Mouse (Mus musculus) hindlimb bud, embryonic 11.5 days (tissue): ENCODE data around the gene Tshz3.

ENCODE experiments used
- DNase-seq: peaks from one replicate; pipeline ENCODE4 v3.0.0-alpha.2; 2012; ENCODE audit warnings: low read depth, low spot score; ENCODE audit errors: extremely low spot score

Tshz3 gene

GRCm38 (mm10) chr7:36696406-36697117 is 1.4 kb upstream of the Tshz3 start:
- no peak for DNase-seq

DNA sequence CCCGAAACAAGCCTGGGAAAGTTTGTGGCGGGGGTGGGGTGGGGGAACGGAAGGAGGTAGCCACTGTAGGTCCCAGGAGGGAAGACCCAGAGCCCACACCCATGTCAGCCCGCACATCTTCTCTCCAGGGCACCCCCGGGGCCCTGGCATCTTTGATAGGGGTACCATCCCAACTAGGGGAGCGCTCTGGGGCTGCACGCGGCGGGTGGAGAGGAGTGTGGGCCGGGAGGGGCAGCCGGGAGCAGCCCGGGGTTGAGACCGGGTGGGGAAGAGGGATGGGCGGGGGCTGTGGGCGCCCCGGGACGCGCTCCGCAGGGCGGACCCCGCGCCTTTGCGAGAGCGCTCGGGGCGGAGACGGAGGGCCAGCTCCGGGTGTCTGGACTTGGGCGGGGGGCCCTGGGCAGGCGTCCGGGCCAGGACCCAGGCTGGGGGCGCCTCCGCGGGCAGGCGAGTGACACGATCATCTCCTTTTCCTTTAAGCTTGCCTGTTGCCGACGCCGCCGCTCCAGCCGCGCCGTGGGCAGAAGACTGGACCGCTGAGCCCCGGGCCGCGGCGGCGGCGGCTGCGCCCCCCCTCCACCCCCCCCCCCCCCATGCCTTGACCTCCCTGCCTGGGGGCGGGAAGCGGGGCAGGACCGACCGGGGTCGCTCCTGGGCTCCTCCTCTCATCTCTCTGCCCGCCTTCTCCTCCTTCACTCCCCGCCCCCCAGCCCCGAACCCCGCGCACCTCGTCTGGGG is 631 bp upstream of the Tshz3 start:
- DNase-seq: no peak

DNA sequence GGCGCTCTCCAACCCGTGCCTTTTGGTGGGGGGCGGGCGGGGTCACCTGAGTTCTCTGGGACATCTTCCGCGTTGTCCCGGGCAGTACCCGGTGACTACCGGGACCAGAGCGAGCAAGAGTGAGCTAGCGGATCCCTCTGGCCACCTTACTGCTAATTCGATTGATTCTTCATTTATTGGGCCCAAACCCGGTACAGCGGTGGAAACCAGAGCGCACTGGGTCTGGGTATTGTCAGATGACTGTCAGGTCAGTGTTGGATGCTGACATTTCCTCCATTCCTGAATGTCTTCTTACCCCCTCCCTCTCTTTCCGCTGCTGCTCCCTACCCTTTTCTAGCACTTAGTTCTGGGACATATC is 650 bp downstream of the Tshz3 start:
- DNase-seq: no peak

- DNase-seq: no peak
Observed at GRCm38 (mm10) chr7:36699001-36699987, 1.4 kb downstream of the Tshz3 start.

DNA sequence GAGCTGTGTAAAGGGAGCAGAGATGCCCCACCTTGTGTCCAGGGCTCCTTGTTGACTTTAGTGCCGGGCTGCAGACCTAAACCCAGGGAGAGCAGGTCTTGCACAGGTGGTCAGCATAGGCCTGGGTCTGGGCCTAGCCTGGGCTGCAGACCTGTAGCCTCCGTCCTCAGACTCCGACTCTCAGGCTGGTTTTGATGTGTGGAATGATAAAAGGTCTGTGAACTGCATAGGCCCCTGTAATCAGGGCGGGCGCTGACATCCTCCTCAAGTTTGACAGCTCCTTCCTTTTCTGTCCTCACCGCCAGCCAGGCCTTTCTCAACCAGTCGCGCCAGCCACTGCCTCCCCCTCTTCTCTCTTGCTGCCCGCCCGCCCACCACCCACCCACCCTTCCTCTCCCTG is 8.7 kb downstream of the Tshz3 start:
- DNase-seq: no peak

DNA sequence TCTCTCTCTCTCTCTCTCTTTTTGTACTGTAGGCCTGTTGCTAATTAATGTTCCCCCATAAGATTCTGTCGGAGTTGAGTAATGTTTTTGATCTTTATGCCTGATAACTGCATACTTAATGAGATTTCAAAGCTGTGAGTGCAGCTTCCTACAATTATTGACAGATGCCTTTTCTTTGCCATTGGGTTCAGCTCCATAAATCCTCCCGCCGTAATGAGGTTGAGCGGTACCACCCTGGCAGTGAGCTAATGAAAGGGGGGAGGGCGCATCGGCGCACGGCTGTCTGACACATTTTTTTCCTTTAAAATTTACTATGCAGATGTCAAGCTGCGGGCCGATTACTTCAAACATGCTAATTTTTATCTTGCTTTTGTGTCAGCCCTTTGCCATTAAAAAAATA is 9.3 kb downstream of the Tshz3 start:
- no peak for DNase-seq

DNA sequence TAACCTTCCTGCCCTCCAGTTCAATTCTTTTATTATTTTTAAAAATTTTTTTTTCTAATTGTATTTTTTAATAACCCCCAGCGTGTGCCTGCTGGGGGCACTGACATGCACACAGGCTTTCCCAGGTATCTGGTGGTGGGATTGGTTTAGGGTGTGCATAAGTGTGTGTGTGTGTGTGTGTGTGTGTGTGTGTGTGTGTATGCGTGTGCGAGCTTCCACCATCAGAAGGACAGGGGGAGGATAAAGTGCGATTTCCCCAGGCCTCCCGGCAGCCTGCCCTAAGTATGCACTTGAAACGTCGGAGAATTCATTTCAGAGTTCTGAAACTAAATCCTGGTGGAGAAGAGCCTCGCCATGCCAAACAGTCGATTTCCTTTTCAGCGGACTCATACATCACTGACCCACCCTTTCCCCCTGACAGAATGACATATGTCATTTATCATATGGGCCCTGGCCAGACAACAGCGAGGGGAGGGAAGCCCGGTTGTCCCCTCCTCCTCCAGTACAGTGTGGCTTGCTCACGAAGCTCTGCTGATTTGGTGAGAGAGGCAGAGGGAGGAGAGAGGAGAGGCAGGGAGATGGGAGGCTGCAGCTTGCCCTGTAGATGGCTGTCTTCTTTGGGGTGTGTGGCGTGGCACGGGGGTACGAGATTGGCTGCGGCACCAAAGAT is 9.9 kb downstream of the Tshz3 start:
- no peak for DNase-seq

GRCm38 (mm10) chr7:36708823-36709222 is 10.9 kb downstream of the Tshz3 start:
- no peak for DNase-seq

DNA sequence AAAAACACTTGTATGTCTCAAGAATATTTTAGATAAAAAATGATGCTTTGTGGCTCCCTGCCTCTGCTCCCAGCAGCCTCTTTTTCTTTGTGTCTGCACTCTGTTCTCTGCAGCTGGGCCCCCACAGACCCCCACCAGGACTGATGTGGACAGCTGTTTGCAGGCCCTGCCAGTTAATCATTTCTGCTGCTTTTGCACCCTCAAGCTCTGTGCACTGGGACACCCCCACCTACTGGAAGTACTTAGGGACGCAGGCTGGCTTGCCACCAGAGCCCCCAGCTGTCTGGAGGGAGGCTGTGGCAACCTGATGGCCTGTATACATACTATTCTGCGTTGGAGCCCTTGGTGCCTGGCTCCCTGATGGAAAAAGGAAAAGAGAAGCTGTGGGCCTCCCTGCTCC is 11.3 kb downstream of the Tshz3 start:
- no peak for DNase-seq

- DNase-seq: no peak
Observed at GRCm38 (mm10) chr7:36709974-36710373, 12.1 kb downstream of the Tshz3 start.

- DNase-seq: no peak
Observed at GRCm38 (mm10) chr7:36710387-36710786, 12.5 kb downstream of the Tshz3 start.

- no peak for DNase-seq
Observed at GRCm38 (mm10) chr7:36711766-36712165, 13.8 kb downstream of the Tshz3 start.

DNA sequence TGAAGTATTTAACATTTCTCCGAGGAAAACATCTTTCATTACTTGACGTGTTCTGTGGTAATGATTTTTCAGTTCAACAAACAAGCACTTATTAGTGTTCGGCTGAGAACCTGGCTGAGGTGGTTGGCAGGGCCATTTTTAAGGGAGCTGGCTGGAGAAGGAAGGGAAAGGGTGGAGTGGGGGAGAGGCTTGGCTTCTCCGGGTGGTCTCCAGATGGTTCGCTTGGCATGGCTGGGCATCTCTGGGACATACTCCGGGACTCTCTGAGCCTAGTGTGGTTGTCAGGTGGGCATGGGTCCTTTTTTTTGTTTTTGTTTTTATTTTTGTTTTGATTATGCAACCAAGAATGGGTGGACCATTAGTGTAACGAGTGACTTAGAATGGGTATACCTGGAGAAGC is 16.4 kb downstream of the Tshz3 start:
- no peak for DNase-seq

DNA sequence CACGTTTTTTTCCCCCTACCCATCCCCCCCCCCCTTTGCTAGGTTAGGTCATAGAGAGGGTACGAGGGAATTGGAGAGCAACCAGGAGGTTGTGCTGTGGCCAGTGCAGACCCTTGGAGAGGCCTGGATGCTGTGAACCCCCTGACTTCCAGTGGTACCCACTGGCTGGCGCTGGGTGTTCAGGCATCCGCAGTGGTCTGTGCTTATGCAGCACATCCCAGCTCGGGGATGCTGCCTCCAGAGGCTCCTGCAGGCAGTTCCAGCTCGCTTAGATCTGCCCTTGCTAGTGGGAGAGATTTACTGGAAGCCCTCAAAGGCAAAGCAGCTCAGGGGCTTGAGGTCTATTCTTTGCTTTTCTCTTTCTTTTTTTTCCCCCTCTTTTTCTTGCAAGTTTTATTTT is 19.3 kb downstream of the Tshz3 start:
- DNase-seq: no peak

- DNase-seq: no peak
Observed at GRCm38 (mm10) chr7:36720830-36721229, 22.9 kb downstream of the Tshz3 start.

DNA sequence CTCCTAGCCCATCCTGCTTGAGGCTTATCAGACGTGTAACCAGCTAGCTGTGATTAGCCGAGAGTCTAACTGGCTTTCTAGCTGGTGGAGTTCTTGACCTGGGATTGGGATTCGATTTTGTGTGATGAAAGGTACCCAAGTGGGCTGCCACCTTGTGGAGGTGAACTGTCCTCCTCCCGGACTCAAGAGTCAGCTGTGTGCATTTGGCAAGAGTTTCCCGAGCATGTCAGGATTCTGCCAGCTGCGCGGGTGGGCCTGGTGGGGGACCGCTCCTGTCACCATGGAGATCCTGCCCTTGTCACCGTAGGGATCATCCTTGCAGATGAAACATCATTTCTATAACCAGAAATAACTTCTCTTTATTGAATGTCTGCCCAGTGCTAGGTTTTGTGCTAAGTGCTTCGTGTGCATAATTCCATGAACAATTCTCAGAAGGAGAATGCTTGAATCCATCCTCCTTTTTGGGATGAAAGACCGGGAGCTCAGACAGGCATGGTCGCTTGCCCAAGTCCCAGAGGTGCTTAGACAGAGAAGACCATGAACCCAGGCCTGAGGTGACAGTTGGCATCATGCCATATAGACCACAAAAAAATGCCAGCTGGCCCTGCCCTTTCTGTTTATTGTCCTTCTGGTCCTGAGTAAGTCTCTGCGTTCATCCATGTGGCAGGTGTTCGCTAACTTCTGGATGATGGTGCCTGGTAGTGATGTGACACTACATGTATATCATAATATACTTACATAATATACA is 38.6 kb downstream of the Tshz3 start:
- DNase-seq: no peak

GRCm38 (mm10) chr7:36751480-36751879 is 53.6 kb downstream of the Tshz3 start:
- no peak for DNase-seq

- DNase-seq: no peak
Observed at GRCm38 (mm10) chr7:36767501-36768092, 69.7 kb downstream of the Tshz3 start.

- DNase-seq: no peak
Observed at GRCm38 (mm10) chr7:36773086-36773485, 75.2 kb downstream of the Tshz3 start.

DNA sequence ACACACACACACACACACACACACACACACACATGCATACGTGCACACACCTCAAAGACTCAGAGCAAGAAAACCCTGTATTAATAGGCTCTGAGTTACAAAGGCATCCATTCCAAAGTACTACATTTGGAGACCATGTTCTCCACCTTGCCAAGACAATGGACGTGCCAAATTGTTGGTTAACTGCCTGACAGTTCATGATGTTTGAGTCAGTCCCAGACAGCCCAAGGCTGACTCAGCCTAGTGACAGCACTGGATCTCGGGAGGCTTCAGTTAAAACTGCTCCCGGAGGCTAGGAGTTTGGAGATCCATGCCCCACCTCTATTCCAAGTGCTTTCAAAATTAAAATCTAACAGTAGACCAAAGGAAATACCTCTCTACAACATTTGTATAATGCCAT is 79.0 kb downstream of the Tshz3 start:
- DNase-seq: no peak
